Mouse (Mus musculus): ENCODE measurements around the gene Cnbp. TPM values are rescaled to one million over a fixed set of nuclear protein-coding genes. Genes with fewer than 3 reads are reported as not detected.

Cnbp gene
- polyA plus RNA-seq, 1 experiment from 2014 or later, result 571 TPM

DNA sequence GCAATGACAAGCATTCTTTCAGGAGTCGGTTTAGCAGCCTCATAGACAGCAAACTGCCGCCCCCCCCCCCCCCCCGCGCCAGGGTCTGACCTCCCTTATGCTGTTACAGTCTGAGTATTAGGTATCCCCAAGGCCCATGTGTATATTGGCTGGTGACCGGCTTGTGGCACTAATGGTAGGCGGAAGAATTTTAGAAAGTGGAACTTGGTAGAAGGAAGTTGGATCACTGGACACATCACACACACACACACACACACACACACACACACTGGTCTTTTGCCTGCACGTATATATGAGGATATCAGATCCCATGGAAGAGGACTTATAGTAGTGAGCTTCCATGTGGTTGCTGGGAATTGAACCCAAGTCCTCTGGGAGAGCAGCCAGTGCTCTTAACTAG, 48.4 kb downstream of the Cnbp start:
- Histone ChIP-seq H3K9me3 (no peaks in the 10 kb centered on the region), H3K9ac (no peak overlapping the region), H3K4me2 (no peak overlapping the region), H3K4me3 (no peak overlapping the region), H3K36me3 (0 out of 2 replicates have a peak, but pooled peaks cover 6% of the 10 kb centered on the region), H3K27ac (replicated peaks) (no peak overlapping the region), H3K4me1 (replicated peaks) (no peaks in the 10 kb centered on the region), H3K27me3 (no peaks in the 10 kb centered on the region)
- ATAC-seq (ENCODE audit: low read depth), result no peak
- WGBS, result 88% methylated on average over 6 of the region's 7 CpGs

DNA sequence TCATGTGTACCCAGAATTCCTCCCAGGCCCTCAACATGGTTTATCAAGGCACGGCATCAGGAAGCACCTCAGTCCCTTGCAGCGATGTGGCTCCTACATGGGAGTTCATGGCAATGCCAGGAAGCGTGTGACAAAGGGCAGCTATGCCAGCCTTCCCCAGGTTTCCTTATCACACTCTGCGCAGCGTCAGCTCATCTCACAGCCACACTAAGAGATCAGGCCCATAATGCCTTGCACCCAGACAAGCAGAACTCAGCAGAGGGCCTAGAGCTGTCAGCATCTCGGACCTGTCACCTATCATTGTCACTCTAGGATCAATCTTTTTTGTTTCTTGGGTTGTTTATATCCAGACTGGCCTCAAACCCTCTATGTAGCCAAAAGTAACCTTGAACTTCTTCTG, 51.3 kb downstream of the Cnbp start:
- H3K27ac ChIP-seq (replicated peaks), result no peak overlapping the region
- WGBS, result 89% methylated on average over 6 of the region's 6 CpGs
- no peaks in the 10 kb centered on the region for H3K9me3 ChIP-seq
- H3K4me2 ChIP-seq, result no peak overlapping the region
- no peaks in the 10 kb centered on the region; the same call in 1 of the 2 replicates for H3K4me1 ChIP-seq (replicated peaks)
- H3K36me3 ChIP-seq, result 0 out of 2 replicates have a peak, but pooled peaks cover 4% of the 10 kb centered on the region
- H3K4me3 ChIP-seq, result no peak overlapping the region
- no peaks in the 10 kb centered on the region for H3K27me3 ChIP-seq
- no peak for ATAC-seq (ENCODE audit: low read depth)
- H3K9ac ChIP-seq, result no peak overlapping the region

DNA sequence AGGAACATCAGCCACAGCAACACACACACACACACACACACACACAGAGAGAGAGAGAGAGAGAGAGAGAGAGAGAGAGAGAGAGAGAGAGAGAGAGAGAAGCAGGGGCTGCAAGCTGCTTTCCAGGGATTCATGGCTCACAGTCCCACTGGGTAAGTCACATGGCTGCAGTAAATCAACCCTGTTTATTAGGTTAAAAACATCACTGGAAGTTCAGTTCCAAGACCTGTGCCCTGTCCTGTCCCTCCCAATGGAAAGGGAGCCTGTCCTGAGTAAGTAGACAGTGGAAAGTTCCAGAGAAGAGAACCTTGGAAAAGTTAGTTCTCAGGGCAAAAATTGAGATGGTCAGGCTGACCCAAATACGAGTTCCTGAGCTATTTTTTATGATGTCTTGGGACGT, 53.6 kb downstream of the Cnbp start:
- ATAC-seq (ENCODE audit: low read depth), result no peak

DNA sequence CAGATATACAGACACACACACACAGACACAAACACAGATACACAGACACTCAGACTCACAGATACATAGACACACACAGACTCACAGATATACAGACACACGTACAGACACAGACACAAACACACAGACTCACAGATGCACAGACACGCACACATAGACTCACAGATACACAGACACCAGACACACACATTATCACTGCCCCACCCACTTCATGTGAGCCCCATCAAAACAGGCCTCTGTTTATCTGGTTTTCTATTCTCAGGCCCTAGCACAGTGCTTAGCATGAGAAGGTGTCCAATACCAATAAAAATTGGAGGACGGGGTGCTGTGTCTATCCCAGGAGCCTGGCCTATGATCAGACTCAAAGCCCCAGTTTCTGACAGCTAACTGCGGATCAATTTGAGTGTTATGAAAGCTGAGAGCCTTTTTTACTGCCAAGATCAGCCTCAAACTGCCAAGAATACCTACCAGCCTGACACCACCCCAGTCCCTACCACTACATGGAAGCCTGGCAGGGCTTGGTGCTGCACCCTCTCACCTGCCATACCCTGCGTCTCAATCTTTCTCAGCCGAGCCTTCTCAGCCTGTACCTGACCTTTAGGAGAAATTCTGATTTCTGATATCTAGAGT, 54.5 kb downstream of the Cnbp start:
- Histone ChIP-seq H3K36me3 (peaks cover 22% of the 10 kb centered on the region), H3K9me3 (no peaks in the 10 kb centered on the region), H3K9ac (no peak overlapping the region), H3K4me1 (replicated peaks) (no peaks in the 10 kb centered on the region; the same call in 1 of the 2 replicates), H3K27me3 (no peaks in the 10 kb centered on the region), H3K4me3 (no peak overlapping the region), H3K4me2 (no peak overlapping the region), H3K27ac (replicated peaks) (no peak overlapping the region)
- ATAC-seq (ENCODE audit: low read depth), result no peak
- 92% methylated on average over 6 of the region's 6 CpGs for WGBS

More for the DNA sequence above, 53.6 kb downstream of the Cnbp start:
- Histone ChIP-seq H3K9ac (no peak overlapping the region), H3K9me3 (no peaks in the 10 kb centered on the region), H3K4me2 (no peak overlapping the region), H3K36me3 (peaks cover 13% of the 10 kb centered on the region), H3K27me3 (no peaks in the 10 kb centered on the region), H3K27ac (replicated peaks) (no peak overlapping the region), H3K4me1 (replicated peaks) (no peaks in the 10 kb centered on the region; the same call in 1 of the 2 replicates), H3K4me3 (no peak overlapping the region)
- 30% methylated on average over 2 of the region's 2 CpGs for WGBS

DNA sequence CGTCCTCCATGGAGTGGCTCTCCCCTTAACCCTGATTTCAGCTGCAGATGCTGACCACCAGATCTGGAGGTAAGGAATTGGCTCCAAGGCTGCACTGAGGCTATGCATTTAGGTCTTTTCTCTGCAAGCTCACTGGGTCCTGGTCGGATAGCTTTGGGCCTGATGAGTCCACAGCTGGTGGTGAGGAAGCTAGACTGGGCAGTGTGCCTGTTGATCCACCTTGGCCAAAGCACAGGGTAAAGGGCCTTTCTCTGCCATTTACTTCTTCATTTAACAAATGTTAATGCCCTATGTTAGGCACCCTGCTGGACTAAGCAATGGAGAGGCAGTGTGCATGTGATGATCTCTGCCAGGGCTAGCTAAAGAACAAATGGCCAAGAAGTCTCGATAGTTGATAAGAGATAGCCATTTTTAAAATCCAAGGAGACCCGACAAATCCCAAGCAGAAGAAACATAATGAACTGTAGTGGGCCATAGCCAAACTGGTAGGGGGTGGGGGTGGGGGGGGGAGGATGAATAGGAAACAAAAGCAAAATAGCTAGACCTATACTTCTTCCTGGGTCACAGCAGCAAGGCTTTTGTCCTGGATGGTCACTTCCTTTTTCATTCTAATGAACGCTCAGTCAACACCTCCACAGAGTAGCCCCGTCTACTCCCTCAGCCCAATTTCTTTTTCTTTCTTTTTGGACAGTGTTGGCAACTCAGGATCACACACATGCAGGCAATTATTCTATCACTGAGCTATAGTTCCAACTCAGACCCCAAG, 55.3 kb downstream of the Cnbp start:
- H3K9ac ChIP-seq, result no peak overlapping the region
- H3K4me1 ChIP-seq (replicated peaks), result no peaks in the 10 kb centered on the region; the same call in 1 of the 2 replicates
- H3K27me3 ChIP-seq, result no peaks in the 10 kb centered on the region
- H3K27ac ChIP-seq (replicated peaks), result no peak overlapping the region
- H3K36me3 ChIP-seq, result peaks cover 22% of the 10 kb centered on the region
- no peaks in the 10 kb centered on the region for H3K9me3 ChIP-seq
- no peak overlapping the region for H3K4me2 ChIP-seq
- no peak overlapping the region for H3K4me3 ChIP-seq
- 56% methylated on average over 6 of the region's 6 CpGs for WGBS
- no peak for ATAC-seq (ENCODE audit: low read depth)

DNA sequence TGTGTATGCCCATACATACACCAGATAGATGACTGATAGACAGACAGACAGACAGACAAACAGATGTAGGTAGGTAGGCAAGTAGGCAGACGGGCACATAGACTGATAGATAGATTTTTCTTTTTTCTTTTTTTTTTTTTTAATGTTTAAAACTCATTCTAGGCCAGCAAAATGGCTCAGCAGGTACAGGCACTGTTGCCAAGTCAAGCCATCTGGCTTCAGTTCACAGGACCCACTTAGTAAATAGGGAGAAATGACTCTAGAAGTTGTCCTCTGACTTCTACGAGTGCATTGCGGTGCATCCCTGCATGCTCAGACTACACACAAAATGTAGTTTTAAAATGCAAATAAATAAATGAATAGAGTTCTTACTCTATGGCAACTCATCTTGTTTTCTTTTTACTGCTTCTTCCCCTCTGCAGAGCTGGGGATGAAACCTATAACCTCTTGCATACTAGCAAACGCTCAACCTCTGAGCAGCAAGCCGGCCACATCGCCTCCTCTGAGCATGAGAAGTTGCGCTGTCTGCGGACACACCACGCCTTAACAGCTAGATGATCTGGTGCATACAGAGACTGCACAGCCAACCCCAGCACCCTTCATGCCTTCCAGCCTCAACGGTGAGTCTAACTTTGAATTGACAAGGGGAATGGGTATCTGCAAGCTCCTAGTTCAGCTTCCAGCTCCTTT, 56.9 kb downstream of the Cnbp start:
- Histone ChIP-seq H3K9me3 (no peaks in the 10 kb centered on the region), H3K9ac (no peak overlapping the region), H3K4me2 (no peak overlapping the region), H3K36me3 (peaks cover 22% of the 10 kb centered on the region), H3K27ac (replicated peaks) (no peak overlapping the region), H3K4me1 (replicated peaks) (peaks cover 9% of the 10 kb centered on the region), H3K27me3 (no peaks in the 10 kb centered on the region), H3K4me3 (no peak overlapping the region)
- 93% methylated on average over 10 of the region's 10 CpGs for whole genome bisulfite sequencing
- ATAC-seq (ENCODE audit: low read depth), result no peak

Other genes with a start within 250 kb of the Cnbp start
- 8.9 and 12.3 TPM in 2 replicates for gene Aplf, start 178.9 kb downstream of the Cnbp start, polyA plus RNA-seq (2015; fragmentation: Nextera tagmentation; extraction: Ambion mirVana)
- 4.3 TPM in 2 replicates for gene Efcc1, start 120.2 kb downstream of the Cnbp start, polyA plus RNA-seq (2015; fragmentation: Nextera tagmentation; extraction: Ambion mirVana)
- 0.94 and 1.1 TPM in 2 replicates for gene Gp9, start 73.0 kb downstream of the Cnbp start, polyA plus RNA-seq (2015; fragmentation: Nextera tagmentation; extraction: Ambion mirVana)
- 8.8 and 9.2 TPM in 2 replicates for gene Rab43, start 38.9 kb downstream of the Cnbp start, polyA plus RNA-seq (2015; fragmentation: Nextera tagmentation; extraction: Ambion mirVana)
- gene Gm45140, start 15.3 kb downstream of the Cnbp start, polyA plus RNA-seq (2015; fragmentation: Nextera tagmentation; extraction: Ambion mirVana), result 3.0 and 4.5 TPM in 2 replicates
- gene Isy1, start 12.3 kb downstream of the Cnbp start, polyA plus RNA-seq (2015; fragmentation: Nextera tagmentation; extraction: Ambion mirVana), result 28.9 and 31.0 TPM in 2 replicates
- 166 and 172 TPM in 2 replicates for gene Copg1, start 36.7 kb upstream of the Cnbp start, polyA plus RNA-seq (2015; fragmentation: Nextera tagmentation; extraction: Ambion mirVana)
- 34.1 and 34.9 TPM in 2 replicates for gene Hmces, start 62.8 kb upstream of the Cnbp start, polyA plus RNA-seq (2015; fragmentation: Nextera tagmentation; extraction: Ambion mirVana)
- 31.1 and 43.6 TPM in 2 replicates for gene H1fx, start 130.5 kb upstream of the Cnbp start, polyA plus RNA-seq (2015; fragmentation: Nextera tagmentation; extraction: Ambion mirVana)
- gene Rab7, start 194.2 kb upstream of the Cnbp start, polyA plus RNA-seq (2015; fragmentation: Nextera tagmentation; extraction: Ambion mirVana), result 324 and 327 TPM in 2 replicates
- 286 and 299 TPM in 2 replicates for gene Rpn1, start 233.4 kb upstream of the Cnbp start, polyA plus RNA-seq (2015; fragmentation: Nextera tagmentation; extraction: Ambion mirVana)

Data from neural tube, embryonic 13.5 days (tissue).